Mouse (Mus musculus) liver, embryonic 12.5 days (tissue): ENCODE measurements around the gene Tnp1. TPM values are rescaled to one million over a fixed set of nuclear protein-coding genes. Genes with fewer than 3 reads are reported as not detected.

Source experiments
- ATAC-seq: fragments of 200-750 bp; cut with Nextera tagmentation; 2 replicates; pipeline ENCODE4 v1.8.0; 2017; ENCODE audit warnings: moderate number of reproducible peaks, mild to moderate bottlenecking, moderate library complexity
- H3K27ac ChIP-seq: fragments of 300-500 bp; sonication (generic); 2 replicates; pipeline ENCODE4 v1.5.1; 2016; ENCODE audit warnings: mild to moderate bottlenecking
- H3K27me3 ChIP-seq: fragments of 300-500 bp; sonication (generic); replicated peaks from 2 replicates; pipeline ENCODE4 v1.6.1; 2016; ENCODE audit warnings: mild to moderate bottlenecking, moderate library complexity
- H3K36me3 ChIP-seq: fragments of 300-500 bp; sonication (generic); 2 replicates; pipeline ENCODE4 v1.6.1; 2016; ENCODE audit warnings: mild to moderate bottlenecking, moderate library complexity
- H3K4me1 ChIP-seq: fragments of 300-500 bp; sonication (generic); 2 replicates; pipeline ENCODE4 v1.6.1; 2016
- H3K4me2 ChIP-seq: fragments of 300-500 bp; sonication (generic); 2 replicates; pipeline ENCODE4 v1.6.1; 2016; ENCODE audit warnings: mild to moderate bottlenecking, moderate library complexity
- H3K4me3 ChIP-seq: fragments of 300-500 bp; sonication (generic); 2 replicates; pipeline ENCODE4 v1.5.1; 2016; ENCODE audit warnings: mild to moderate bottlenecking, moderate library complexity
- H3K9ac ChIP-seq: fragments of 300-500 bp; sonication (generic); 2 replicates; pipeline ENCODE4 v1.6.1; 2016; ENCODE audit warnings: mild to moderate bottlenecking, moderate library complexity
- H3K9me3 ChIP-seq: fragments of 300-500 bp; sonication (generic); replicated peaks from 2 replicates; pipeline ENCODE4 v1.6.1; 2016; ENCODE audit warnings: mild to moderate bottlenecking, moderate library complexity
- WGBS: fragments of 180-500 bp; shearing (Covaris S2); methylation state at CpG from one replicate; pipeline ENCODE4 v1.1.7; 2016; ENCODE audit not compliant: insufficient replicate concordance; 5-methylcytosine and 5-hydroxymethylcytosine counted together
- polyA plus RNA-seq: library from polyadenylated mRNA; unstranded; fragments of >200 nt; fragmentation: Nextera tagmentation; extraction: Ambion mirVana; gene quantifications from 2 replicates; pipeline ENCODE4 v1.2.1, GENCODE M21; 2016

The Tnp1 gene
- polyA plus RNA-seq, 1 experiment from 2014 or later: not detected

DNA sequence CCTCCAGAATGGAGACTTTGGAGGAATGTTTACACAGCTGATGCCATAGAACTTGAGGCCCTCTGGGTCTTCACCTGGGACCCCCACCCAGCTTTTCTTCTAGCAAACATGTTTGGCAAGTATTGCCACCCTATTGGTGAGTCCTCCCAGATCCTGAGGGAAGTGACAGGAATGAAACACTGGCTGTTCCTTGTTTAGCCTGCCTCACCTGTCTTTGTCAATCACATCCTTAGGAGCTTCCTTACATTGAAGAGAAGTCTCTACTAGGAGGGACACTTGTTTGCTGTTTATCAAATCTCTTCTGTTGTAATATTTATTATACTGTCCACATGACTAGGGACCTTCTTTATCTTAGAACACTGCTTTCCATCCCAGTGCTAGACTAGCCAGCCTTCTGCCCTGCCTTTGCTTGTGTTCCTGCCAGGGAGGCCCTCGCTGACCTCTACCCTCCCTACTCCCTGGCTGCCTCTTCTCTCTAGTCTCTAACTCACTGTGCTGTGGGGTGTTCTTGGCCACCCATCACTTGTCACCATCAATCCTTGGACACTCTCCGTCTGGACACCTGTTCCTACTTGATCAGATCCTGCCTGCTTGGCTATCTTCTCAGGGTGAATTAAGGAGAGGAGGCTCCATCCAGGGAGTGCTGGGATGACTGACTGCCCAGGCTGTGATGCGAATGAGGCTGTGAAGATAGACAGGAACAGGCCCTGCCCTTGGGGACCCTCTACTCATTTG lies 25.1 kb upstream of the Tnp1 start:
- Histone ChIP-seq H3K27ac (peak overlapping the region; percentile 100), H3K4me2 (no peak overlapping the region), H3K9me3 (no peaks in the 10 kb centered on the region), H3K4me3 (no peak overlapping the region), H3K36me3 (no peaks in the 10 kb centered on the region), H3K9ac (peak overlapping the region; percentile 73), H3K4me1 (peaks cover 84% of the 10 kb centered on the region), H3K27me3 (no peaks in the 10 kb centered on the region)
- ATAC-seq: no peak
- WGBS: 74% methylated on average over 3 of the region's 3 CpGs

DNA sequence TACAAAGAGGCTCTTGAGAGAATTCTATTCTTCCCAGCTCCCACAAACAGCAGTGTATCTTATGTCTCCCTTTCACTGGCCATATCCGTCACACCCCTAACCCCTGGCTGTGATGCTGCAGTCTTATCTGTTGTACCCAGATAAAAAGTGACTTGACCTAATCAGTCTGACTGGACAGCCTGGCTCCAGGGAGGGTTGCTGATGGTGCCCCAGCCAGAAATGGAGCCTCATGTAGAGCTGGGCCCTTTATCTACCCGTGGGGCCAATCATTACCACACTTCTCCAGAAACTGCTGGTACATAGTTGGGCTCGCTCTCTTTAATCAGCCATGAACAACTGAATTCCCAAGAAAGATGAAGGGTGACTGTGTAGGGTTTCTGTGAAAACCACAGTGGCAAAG lies 22.8 kb upstream of the Tnp1 start:
- Histone ChIP-seq H3K27me3 (no peaks in the 10 kb centered on the region), H3K9ac (peak overlapping the region; percentile 73), H3K9me3 (no peaks in the 10 kb centered on the region), H3K4me2 (peak overlapping the region; percentile 52), H3K4me3 (peak overlapping the region; percentile 17; the same call in 1 of the 2 replicates), H3K36me3 (no peaks in the 10 kb centered on the region), H3K4me1 (peaks cover 91% of the 10 kb centered on the region), H3K27ac (peak overlapping the region; percentile 100)
- peak; percentile 94 for ATAC-seq
- 20% methylated on average over 3 of the region's 3 CpGs for WGBS

DNA sequence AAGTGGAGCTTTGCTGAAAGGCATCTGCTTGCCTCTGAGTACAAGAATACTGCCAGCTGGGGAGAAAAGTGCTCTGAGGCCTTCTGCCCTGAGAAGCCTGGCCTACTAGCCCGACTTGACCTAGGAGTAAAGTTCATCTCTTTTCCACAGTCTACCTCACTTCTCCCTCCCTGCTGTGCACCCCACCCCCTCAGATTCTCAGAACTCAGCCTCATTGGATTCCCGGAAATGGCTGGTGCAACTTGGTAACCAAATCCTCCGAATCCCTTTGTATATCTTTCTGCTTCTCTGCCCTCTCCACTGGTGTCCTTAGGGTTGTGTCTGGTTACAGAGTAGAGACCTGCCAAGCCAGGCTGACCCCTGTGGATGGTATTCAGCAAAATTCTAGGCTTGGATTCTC lies 20.8 kb upstream of the Tnp1 start:
- H3K9ac ChIP-seq: peak overlapping the region; percentile 65
- WGBS: 28% methylated on average over 3 of the region's 3 CpGs
- peaks cover 72% of the 10 kb centered on the region for H3K4me1 ChIP-seq
- ATAC-seq: peak; percentile 61
- H3K27ac ChIP-seq: peak overlapping the region; percentile 100
- no peaks in the 10 kb centered on the region for H3K36me3 ChIP-seq
- H3K4me3 ChIP-seq: peak overlapping the region; percentile 20; the same call in 1 of the 2 replicates
- H3K4me2 ChIP-seq: peak overlapping the region; percentile 60
- no peaks in the 10 kb centered on the region for H3K27me3 ChIP-seq
- no peaks in the 10 kb centered on the region for H3K9me3 ChIP-seq

DNA sequence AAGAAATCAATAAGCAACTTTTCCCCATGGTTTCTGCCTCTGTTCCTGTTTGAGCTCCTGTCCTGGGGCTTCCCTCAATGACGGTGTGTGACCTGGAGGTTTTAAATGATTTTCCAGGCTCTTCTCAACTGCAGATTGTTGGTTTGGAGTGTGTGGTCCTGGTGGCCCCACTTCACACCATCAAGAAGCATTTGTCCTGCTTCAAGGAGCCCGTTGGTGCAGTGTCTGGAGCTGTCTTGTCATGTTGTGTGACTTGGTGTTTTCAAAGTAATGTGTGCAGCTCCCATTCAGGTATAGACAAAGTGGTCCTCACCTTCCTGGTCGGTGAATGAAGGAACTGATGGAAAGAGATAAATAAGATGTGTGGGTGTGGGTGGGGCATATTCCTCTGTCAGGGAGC lies 20.0 kb upstream of the Tnp1 start:
- Histone ChIP-seq H3K27me3 (no peaks in the 10 kb centered on the region), H3K9me3 (no peaks in the 10 kb centered on the region), H3K4me3 (no peak overlapping the region), H3K9ac (peak overlapping the region; percentile 65; the same call in 1 of the 2 replicates), H3K36me3 (no peaks in the 10 kb centered on the region), H3K4me2 (no peak overlapping the region; the same call in 1 of the 2 replicates), H3K27ac (peak overlapping the region; percentile 100), H3K4me1 (peaks cover 64% of the 10 kb centered on the region)
- WGBS: 68% methylated on average over 3 of the region's 3 CpGs
- no peak for ATAC-seq

DNA sequence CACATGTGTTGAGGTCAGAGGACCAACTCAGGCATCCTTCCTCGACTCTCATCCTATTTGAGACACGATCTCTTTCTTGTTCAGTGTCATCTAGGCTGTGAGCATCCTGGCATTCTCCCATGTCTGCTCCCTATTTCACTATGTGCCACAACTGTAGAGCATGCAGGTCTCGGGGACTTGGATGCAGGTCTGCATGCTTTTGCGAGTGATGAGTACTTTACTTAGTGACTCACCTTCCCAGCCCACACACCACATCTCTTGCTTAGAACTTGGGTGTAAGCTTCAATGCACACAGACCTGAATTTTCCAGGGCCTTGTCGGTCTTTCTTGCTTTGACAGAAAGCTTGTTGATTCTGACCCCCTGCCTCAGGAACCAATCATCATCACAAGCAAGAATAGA lies 16.8 kb upstream of the Tnp1 start:
- no peak overlapping the region for H3K9ac ChIP-seq
- no peaks in the 10 kb centered on the region for H3K27me3 ChIP-seq
- H3K4me3 ChIP-seq: no peak overlapping the region
- H3K4me1 ChIP-seq: peaks cover 41% of the 10 kb centered on the region
- no peaks in the 10 kb centered on the region for H3K36me3 ChIP-seq
- H3K4me2 ChIP-seq: no peak overlapping the region
- WGBS: 83% methylated on average over 5 of the region's 5 CpGs
- ATAC-seq: no peak
- no peaks in the 10 kb centered on the region for H3K9me3 ChIP-seq
- H3K27ac ChIP-seq: no peak overlapping the region

DNA sequence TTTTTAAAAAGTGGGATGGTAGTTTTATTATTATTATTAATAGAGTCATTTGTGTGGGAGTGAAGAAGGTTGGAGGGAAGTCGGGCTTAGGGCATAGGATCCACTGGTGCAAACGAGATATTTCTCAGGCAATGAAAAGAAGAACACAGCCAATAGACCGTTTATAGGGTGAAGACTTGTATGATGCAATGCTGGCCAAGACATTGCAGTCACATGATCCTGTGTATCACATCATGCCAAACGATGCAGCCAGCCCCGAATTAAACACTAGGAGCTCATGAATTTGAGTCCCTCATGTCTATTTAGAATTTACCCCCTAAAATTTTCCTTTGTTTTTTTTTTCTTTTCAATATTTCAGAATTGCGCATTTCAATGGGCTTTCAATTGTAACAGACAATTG lies 13.0 kb upstream of the Tnp1 start:
- H3K4me2 ChIP-seq: no peak overlapping the region
- H3K9me3 ChIP-seq: no peaks in the 10 kb centered on the region
- no peak overlapping the region for H3K9ac ChIP-seq
- H3K4me3 ChIP-seq: no peak overlapping the region
- peaks cover 41% of the 10 kb centered on the region for H3K4me1 ChIP-seq
- no peak for ATAC-seq
- no peaks in the 10 kb centered on the region for H3K27me3 ChIP-seq
- WGBS: 75% methylated on average over 6 of the region's 6 CpGs
- H3K36me3 ChIP-seq: no peaks in the 10 kb centered on the region
- H3K27ac ChIP-seq: no peak overlapping the region

DNA sequence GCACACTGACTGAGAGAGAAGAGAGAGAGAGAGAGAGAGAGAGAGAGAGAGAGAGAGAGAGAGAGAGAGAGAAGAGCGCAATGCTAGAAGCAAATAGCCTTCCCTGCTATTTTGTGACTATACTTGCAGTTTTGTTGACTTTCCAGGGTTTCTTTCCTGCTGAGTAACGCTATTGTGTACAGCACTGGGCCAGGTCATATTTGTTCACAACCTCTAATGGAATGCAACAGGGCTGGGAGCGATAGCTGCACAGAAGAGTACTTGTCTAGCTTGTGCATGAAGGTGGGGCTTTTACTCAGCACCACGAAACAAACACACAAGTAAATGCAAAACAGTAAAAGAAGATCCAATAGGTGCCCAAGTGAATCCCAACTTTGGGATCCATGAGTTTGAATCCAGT lies 11.7 kb upstream of the Tnp1 start:
- Histone ChIP-seq H3K9me3 (no peaks in the 10 kb centered on the region), H3K27me3 (no peaks in the 10 kb centered on the region), H3K9ac (no peak overlapping the region), H3K4me1 (peaks cover 41% of the 10 kb centered on the region), H3K4me2 (no peak overlapping the region), H3K36me3 (no peaks in the 10 kb centered on the region), H3K27ac (no peak overlapping the region), H3K4me3 (no peak overlapping the region)
- WGBS: 86% methylated on average over 4 of the region's 4 CpGs
- no peak for ATAC-seq

DNA sequence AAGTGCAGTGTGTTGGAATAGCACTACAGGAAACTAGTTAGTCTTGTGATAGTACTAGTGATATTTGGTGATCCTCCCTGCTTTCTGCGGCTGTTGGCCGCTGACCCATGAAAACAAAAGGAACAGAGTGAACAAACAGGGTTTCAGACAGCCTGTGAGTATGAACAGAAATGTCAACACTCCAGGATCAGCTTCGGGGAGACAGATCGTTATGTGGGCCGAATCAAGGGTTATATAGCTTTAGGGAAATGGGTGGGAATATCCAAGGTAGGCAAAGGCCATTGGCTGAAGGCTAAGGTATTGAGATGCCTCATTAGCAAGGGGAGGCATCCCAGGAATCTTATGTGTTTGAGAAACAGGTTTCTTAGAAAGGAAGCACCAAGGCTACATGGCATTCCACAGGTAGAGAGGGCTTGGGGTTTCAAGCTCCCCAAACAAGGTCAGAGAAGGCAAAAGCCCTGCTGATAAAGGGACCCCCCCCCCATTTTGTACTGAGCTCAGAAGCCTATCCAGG lies 11.1 kb upstream of the Tnp1 start:
- Histone ChIP-seq H3K9ac (no peak overlapping the region), H3K27ac (peak overlapping the region; percentile 59; the same call in 1 of the 2 replicates), H3K9me3 (no peaks in the 10 kb centered on the region), H3K4me1 (peaks cover 41% of the 10 kb centered on the region), H3K27me3 (no peaks in the 10 kb centered on the region), H3K36me3 (no peaks in the 10 kb centered on the region), H3K4me3 (no peak overlapping the region), H3K4me2 (no peak overlapping the region)
- no peak for ATAC-seq
- 78% methylated on average over 5 of the region's 5 CpGs for WGBS

DNA sequence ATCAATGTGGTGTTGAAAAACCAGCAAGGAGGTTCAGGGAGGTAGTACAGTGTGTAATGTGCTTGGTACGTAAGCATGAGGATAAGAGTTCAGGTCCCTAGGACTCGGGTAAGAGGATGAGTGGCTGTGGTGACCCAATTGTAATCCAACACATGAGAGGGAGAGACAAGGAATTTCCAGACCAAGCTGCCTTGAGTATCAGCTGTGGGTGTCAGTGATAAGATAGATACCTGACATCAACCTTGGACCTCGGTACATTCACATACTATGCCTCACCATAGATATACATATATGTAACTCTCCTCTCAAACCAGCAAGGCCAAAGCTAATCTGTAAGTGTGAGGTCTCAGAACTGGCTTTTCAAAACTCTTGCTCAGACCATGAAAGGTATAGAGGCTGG lies 10.4 kb upstream of the Tnp1 start:
- no peak overlapping the region for H3K4me3 ChIP-seq
- WGBS: 57% methylated on average over 3 of the region's 3 CpGs
- peaks cover 41% of the 10 kb centered on the region for H3K4me1 ChIP-seq
- no peaks in the 10 kb centered on the region for H3K27me3 ChIP-seq
- H3K27ac ChIP-seq: peak overlapping the region; percentile 59
- H3K36me3 ChIP-seq: no peaks in the 10 kb centered on the region
- H3K9me3 ChIP-seq: no peaks in the 10 kb centered on the region
- no peak overlapping the region for H3K4me2 ChIP-seq
- ATAC-seq: peak; percentile 62
- no peak overlapping the region for H3K9ac ChIP-seq

DNA sequence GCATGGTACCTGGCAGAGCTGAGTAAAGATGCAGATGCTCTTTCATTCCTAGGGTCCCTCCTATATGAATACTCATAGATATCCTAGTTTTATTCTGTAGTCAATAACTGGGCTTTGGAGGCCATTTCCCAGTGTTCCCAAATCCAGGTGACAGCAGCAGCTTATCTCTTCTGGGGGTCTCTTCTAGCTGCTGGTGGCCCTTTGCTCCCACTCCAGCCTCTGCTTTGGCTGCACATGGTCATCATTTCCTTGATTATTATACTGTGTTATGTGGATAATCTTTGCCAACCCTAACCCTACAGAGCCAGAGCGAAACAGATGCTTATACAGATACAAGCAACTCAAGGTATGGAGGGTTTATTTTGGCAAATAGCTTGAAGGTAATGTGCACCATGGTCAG lies 8.9 kb downstream of the Tnp1 start:
- Histone ChIP-seq H3K9ac (no peak overlapping the region), H3K9me3 (no peaks in the 10 kb centered on the region), H3K27me3 (peaks cover 5% of the 10 kb centered on the region; the same call in 1 of the 2 replicates), H3K36me3 (no peaks in the 10 kb centered on the region), H3K4me2 (no peak overlapping the region), H3K27ac (no peak overlapping the region), H3K4me1 (peaks cover 17% of the 10 kb centered on the region), H3K4me3 (no peak overlapping the region)
- no peak for ATAC-seq
- 80% methylated on average over 1 of the region's 1 CpGs for WGBS

DNA sequence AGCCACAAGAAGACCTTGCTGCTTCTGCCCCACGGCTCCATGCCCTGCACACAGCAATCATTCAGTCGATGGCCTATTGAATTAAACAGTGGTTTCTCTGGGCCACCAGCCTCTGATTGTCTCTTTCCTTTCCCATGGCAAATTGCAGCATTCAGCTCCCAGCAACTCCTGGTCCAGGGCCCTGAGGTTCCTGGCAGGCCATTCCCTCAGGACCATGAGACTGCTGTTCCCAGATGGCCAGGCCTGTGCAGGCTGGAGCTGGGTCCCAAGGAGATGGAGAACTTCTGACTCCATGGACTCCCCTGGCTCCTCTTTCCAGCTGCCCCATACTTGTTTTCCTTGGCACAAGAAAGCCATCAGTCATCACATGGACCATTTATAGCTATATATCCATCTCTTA lies 10.8 kb downstream of the Tnp1 start:
- ATAC-seq: no peak

DNA sequence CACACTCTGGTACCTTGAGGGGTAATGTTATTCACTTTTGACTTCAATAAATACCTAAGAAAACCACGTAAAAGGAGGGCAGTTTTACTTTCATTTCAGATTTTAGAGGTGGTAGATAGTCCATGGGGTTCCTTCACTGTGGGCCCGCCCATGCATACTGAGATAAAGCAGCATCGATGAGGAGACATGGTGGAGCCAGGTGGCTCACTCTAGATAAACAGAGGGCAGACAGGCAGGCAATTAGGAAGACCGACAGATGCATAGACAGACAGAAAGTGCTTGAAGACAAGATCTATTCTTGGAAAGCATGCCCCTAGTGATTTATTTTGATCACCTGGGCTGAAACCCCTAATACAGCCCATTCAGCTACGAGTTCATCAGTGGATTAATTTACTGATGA lies 13.1 kb downstream of the Tnp1 start:
- Histone ChIP-seq H3K36me3 (no peaks in the 10 kb centered on the region), H3K27me3 (peaks cover 5% of the 10 kb centered on the region; the same call in 1 of the 2 replicates), H3K9ac (no peak overlapping the region; the same call in 1 of the 2 replicates), H3K27ac (peak overlapping the region; percentile 59), H3K4me2 (peak overlapping the region; percentile 46), H3K4me1 (peaks cover 21% of the 10 kb centered on the region), H3K9me3 (no peaks in the 10 kb centered on the region), H3K4me3 (no peak overlapping the region)
- ATAC-seq: peak; percentile 100
- 30% methylated on average over 5 of the region's 5 CpGs for WGBS

More for the DNA sequence above, 10.8 kb downstream of the Tnp1 start:
- Histone ChIP-seq H3K27ac (no peak overlapping the region), H3K9me3 (no peaks in the 10 kb centered on the region), H3K36me3 (no peaks in the 10 kb centered on the region), H3K27me3 (peaks cover 5% of the 10 kb centered on the region; the same call in 1 of the 2 replicates), H3K4me1 (peaks cover 21% of the 10 kb centered on the region), H3K9ac (no peak overlapping the region), H3K4me2 (no peak overlapping the region), H3K4me3 (no peak overlapping the region)
- WGBS: 71% methylated on average over 2 of the region's 2 CpGs
